Mouse (Mus musculus): ENCODE measurements at regions not wholly inside any gene's neighbourhood (a gene's known extent, or its start where the extent isn't known, plus 50 kb on each side); places are given as distances from the start of the nearest gene placed in this dataset.

GRCm38 (mm10) chr1:177323366-177323765, 65.4 kb upstream of the Akt3 start:
- no peak for DNase-seq

DNA sequence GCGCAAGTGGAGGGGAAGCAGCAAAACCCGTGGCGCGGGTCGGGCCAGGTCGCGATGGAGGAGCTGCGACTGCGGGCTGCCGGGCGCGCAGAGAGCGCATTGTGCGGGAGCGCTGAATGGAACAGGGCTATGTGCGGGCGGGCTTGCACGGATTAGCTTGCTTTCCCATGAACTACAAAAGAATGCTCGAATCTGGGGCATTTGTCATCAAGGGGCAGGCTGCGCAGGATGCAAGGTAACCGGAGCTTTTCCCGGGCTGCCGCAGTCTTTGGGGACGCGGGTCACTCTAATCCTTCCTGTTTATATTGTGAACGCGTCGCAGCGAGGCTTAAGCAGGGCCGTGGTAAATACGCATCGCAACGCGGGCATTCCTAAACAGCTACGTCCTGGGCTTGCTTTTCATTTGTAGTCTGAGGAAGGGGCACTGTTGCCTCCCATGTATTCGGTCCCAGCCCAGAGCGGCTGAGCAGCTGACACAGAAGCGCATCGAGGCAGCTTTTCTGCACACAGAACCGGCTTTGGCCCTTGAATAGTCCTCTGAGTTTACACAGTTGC, 64.8 kb upstream of the Akt3 start:
- DNase-seq, result no peak

DNA sequence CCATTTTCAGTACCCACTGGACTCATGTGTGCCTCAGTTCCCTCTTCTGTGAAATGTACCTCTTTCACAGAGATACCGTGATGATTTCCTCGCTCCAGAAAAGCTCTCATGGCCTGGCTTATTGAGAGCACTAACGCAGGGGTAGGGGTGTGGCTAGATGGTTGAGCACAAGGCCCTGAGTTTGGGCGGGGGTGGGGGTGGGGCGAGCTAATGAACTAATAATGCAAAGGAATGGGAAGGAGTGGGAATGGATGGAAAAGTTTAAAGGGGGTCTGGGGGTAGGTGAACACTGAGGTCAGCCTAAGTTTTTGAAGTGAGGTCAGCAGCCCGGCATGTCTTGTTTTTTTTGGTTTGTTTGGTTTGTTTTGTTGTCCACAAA, 64.3 kb upstream of the Akt3 start:
- DNase-seq, result no peak

- no peak for DNase-seq
Measured at GRCm38 (mm10) chr1:177321655-177322306, 63.8 kb upstream of the Akt3 start.

DNA sequence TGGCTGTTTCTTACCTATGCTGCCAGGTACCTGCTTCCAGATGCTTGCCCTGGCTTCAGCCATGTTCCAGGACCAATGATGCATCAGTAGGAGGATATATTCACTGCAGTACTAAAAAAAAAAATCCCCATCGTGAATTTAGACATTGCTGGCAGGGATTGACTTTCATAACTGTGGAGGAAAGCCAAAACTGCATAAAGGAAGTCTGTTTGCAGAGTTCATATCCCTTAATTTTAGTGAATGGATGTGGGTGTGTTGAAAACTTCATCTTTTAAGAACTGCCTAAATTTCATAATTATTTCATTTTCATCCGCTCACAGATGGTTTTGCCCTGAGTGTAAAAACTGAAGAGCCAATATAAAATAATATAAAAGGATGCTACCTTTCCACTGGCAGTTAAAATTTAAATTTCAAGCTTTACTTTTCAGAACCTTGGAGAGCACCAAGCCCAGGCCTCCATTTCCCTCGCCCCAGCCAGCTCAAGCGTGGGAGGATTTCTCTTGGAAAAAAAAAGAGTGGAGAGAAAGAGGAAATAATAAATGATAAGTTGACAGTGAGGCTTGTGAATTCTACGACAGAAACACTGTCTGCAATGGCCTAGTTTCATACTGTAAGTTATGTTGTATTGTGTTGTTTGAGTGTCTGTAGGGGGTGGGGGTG, 50.3 kb upstream of the Akt3 start:
- no peak for DNase-seq

All from kidney, adult 11 months (tissue).